Mouse (Mus musculus) midbrain, embryonic 16.5 days (tissue): ENCODE results near the gene Mphosph10. TPM values are rescaled to one million over a fixed set of nuclear protein-coding genes. Genes with fewer than 3 reads are reported as not detected.

Experiments
- ATAC-seq: fragments of 200-750 bp; cut with Nextera tagmentation; 2 replicates; pipeline ENCODE4 v1.8.0; 2017; ENCODE audit warnings: moderate TSS enrichment
- H3K27ac ChIP-seq: fragments of 300-500 bp; sonication (generic); 2 replicates; pipeline ENCODE4 v1.5.1; 2014; ENCODE audit warnings: mild to moderate bottlenecking, low read length, mixed read lengths
- H3K27me3 ChIP-seq: fragments of 300-500 bp; sonication (generic); 2 replicates; pipeline ENCODE4 v1.6.1; 2014; ENCODE audit warnings: low read depth, low read length, mixed read lengths; ENCODE audit not compliant: control insufficient read depth, insufficient read depth
- H3K36me3 ChIP-seq: fragments of 300-500 bp; sonication (generic); 2 replicates; pipeline ENCODE4 v1.6.1; 2014; ENCODE audit warnings: mild to moderate bottlenecking, low read length, moderate library complexity, mixed read lengths; ENCODE audit not compliant: control insufficient read depth, insufficient read depth
- H3K4me1 ChIP-seq: fragments of 300-500 bp; sonication (generic); 2 replicates; pipeline ENCODE4 v1.6.1; 2014; ENCODE audit warnings: mild to moderate bottlenecking, low read length, mixed read lengths; ENCODE audit not compliant: control insufficient read depth, insufficient read depth
- H3K4me2 ChIP-seq: fragments of 300-500 bp; sonication (generic); 2 replicates; pipeline ENCODE4 v1.6.1; 2014; ENCODE audit warnings: mild to moderate bottlenecking, low read length, mixed read lengths
- H3K4me3 ChIP-seq: fragments of 300-500 bp; sonication (generic); 2 replicates; pipeline ENCODE4 v1.5.1; 2014; ENCODE audit warnings: low read depth, mild to moderate bottlenecking, low read length, moderate library complexity, mixed read lengths
- H3K9ac ChIP-seq: fragments of 300-500 bp; sonication (generic); 2 replicates; pipeline ENCODE4 v1.6.1; 2014; ENCODE audit warnings: low read depth, low read length, mixed read lengths
- H3K9me3 ChIP-seq: fragments of 300-500 bp; sonication (generic); replicated peaks from 2 replicates; pipeline ENCODE4 v1.6.1; 2014; ENCODE audit warnings: mild to moderate bottlenecking, low read length, mixed read lengths; ENCODE audit not compliant: control insufficient read depth, poor library complexity, severe bottlenecking
- WGBS: fragments of 180-500 bp; shearing (Covaris S2); extraction: QIAGEN DNeasy Blood & Tissue Kit; methylation state at CpG from one replicate; pipeline ENCODE4 v1.1.7; 2014; 5-methylcytosine and 5-hydroxymethylcytosine counted together
- polyA plus RNA-seq: library from polyadenylated mRNA; unstranded; fragments of >200 nt; fragmentation: Nextera tagmentation; extraction: Ambion mirVana; gene quantifications from 2 replicates; pipeline ENCODE4 v1.2.1, GENCODE M21; 2015

The Mphosph10 gene
- polyA plus RNA-seq, 1 experiment from 2014 or later = 22.6 TPM

GRCm38 (mm10) chr7:64357405-64357804 is 34.7 kb downstream of the Mphosph10 start:
- Histone ChIP-seq H3K9ac (no peak overlapping the region), H3K4me2 (no peak overlapping the region), H3K4me1 (no peaks in the 10 kb centered on the region), H3K27ac (no peak overlapping the region), H3K9me3 (no peaks in the 10 kb centered on the region), H3K36me3 (peaks cover 15% of the 10 kb centered on the region), H3K4me3 (no peak overlapping the region), H3K27me3 (no peaks in the 10 kb centered on the region)
- 89% methylated on average over 9 of the region's 9 CpGs for WGBS
- ATAC-seq = no peak

GRCm38 (mm10) chr7:64356661-64357060 is 35.4 kb downstream of the Mphosph10 start:
- Histone ChIP-seq H3K9ac (no peak overlapping the region), H3K4me2 (no peak overlapping the region), H3K36me3 (peaks cover 10% of the 10 kb centered on the region), H3K27ac (no peak overlapping the region), H3K4me3 (no peak overlapping the region), H3K9me3 (no peaks in the 10 kb centered on the region), H3K4me1 (no peaks in the 10 kb centered on the region; the same call in 1 of the 2 replicates), H3K27me3 (no peaks in the 10 kb centered on the region)
- ATAC-seq = no peak
- 89% methylated on average over 5 of the region's 5 CpGs for WGBS

GRCm38 (mm10) chr7:64354206-64354605 is 37.9 kb downstream of the Mphosph10 start:
- Histone ChIP-seq H3K4me2 (no peak overlapping the region), H3K9me3 (no peaks in the 10 kb centered on the region), H3K9ac (no peak overlapping the region), H3K27me3 (no peaks in the 10 kb centered on the region), H3K4me1 (peaks cover 3% of the 10 kb centered on the region; the same call in 1 of the 2 replicates), H3K27ac (no peak overlapping the region), H3K4me3 (no peak overlapping the region), H3K36me3 (peaks cover 9% of the 10 kb centered on the region)
- WGBS = 19% methylated on average over 14 of the region's 14 CpGs
- no peak for ATAC-seq

- H3K4me2 ChIP-seq = no peak overlapping the region
- peaks cover 3% of the 10 kb centered on the region; the same call in 1 of the 2 replicates for H3K4me1 ChIP-seq
- WGBS = 58% methylated on average over 4 of the region's 4 CpGs
- 0 out of 2 replicates have a peak, but pooled peaks cover 2% of the 10 kb centered on the region for H3K36me3 ChIP-seq
- ATAC-seq = peak; percentile 87
- no peaks in the 10 kb centered on the region for H3K9me3 ChIP-seq
- H3K4me3 ChIP-seq = no peak overlapping the region
- H3K27ac ChIP-seq = peak overlapping the region; percentile 68
- H3K9ac ChIP-seq = no peak overlapping the region
- no peaks in the 10 kb centered on the region for H3K27me3 ChIP-seq
These were observed 41.0 kb downstream of the Mphosph10 start for GRCm38 (mm10) chr7:64351087-64351486.

GRCm38 (mm10) chr7:64349147-64349861 is 42.8 kb downstream of the Mphosph10 start:
- Histone ChIP-seq H3K36me3 (0 out of 2 replicates have a peak, but pooled peaks cover 2% of the 10 kb centered on the region), H3K27me3 (no peaks in the 10 kb centered on the region), H3K9ac (no peak overlapping the region), H3K9me3 (no peaks in the 10 kb centered on the region), H3K4me3 (no peak overlapping the region), H3K4me1 (peaks cover 3% of the 10 kb centered on the region; the same call in 1 of the 2 replicates), H3K27ac (no peak overlapping the region), H3K4me2 (no peak overlapping the region)
- 83% methylated on average over 15 of the region's 15 CpGs for WGBS
- no peak for ATAC-seq

GRCm38 (mm10) chr7:64347813-64348212 is 44.3 kb downstream of the Mphosph10 start:
- H3K27me3 ChIP-seq = no peaks in the 10 kb centered on the region
- H3K9ac ChIP-seq = no peak overlapping the region
- WGBS = 91% methylated on average over 1 of the region's 1 CpGs
- no peak overlapping the region for H3K27ac ChIP-seq
- 0 out of 2 replicates have a peak, but pooled peaks cover 2% of the 10 kb centered on the region for H3K36me3 ChIP-seq
- no peak overlapping the region for H3K4me2 ChIP-seq
- H3K4me1 ChIP-seq = peaks cover 3% of the 10 kb centered on the region; the same call in 1 of the 2 replicates
- no peak for ATAC-seq
- H3K9me3 ChIP-seq = no peaks in the 10 kb centered on the region
- H3K4me3 ChIP-seq = no peak overlapping the region

- ATAC-seq = 0 out of 2 replicates have a peak, but pooled peaks have one; percentile 28
- Histone ChIP-seq H3K4me1 (no peaks in the 10 kb centered on the region), H3K9me3 (no peaks in the 10 kb centered on the region), H3K27ac (no peak overlapping the region), H3K4me3 (no peak overlapping the region), H3K9ac (no peak overlapping the region), H3K27me3 (no peaks in the 10 kb centered on the region), H3K4me2 (no peak overlapping the region), H3K36me3 (peaks cover 8% of the 10 kb centered on the region)
- WGBS = 91% methylated on average over 1 of the region's 1 CpGs
These were observed 59.4 kb downstream of the Mphosph10 start for GRCm38 (mm10) chr7:64332686-64333085.

GRCm38 (mm10) chr7:64331309-64331708 is 60.8 kb downstream of the Mphosph10 start:
- ATAC-seq = no peak
- WGBS = 90% methylated on average over 3 of the region's 3 CpGs
- no peak overlapping the region for H3K4me3 ChIP-seq
- H3K27ac ChIP-seq = no peak overlapping the region
- H3K4me2 ChIP-seq = no peak overlapping the region
- H3K9me3 ChIP-seq = no peaks in the 10 kb centered on the region
- 0 out of 2 replicates have a peak, but pooled peaks cover 1% of the 10 kb centered on the region for H3K36me3 ChIP-seq
- no peak overlapping the region for H3K9ac ChIP-seq
- H3K4me1 ChIP-seq = no peaks in the 10 kb centered on the region
- H3K27me3 ChIP-seq = no peaks in the 10 kb centered on the region

GRCm38 (mm10) chr7:64327486-64327885 is 64.6 kb downstream of the Mphosph10 start:
- Histone ChIP-seq H3K27me3 (no peaks in the 10 kb centered on the region), H3K9me3 (no peaks in the 10 kb centered on the region), H3K4me1 (no peaks in the 10 kb centered on the region), H3K36me3 (no peaks in the 10 kb centered on the region), H3K9ac (no peak overlapping the region), H3K27ac (no peak overlapping the region), H3K4me2 (no peak overlapping the region), H3K4me3 (no peak overlapping the region)
- ATAC-seq = no peak
- 84% methylated on average over 4 of the region's 4 CpGs for WGBS
